Mouse (Mus musculus): ENCODE measurements around the gene Galnt4.
A peak's percentile ranks its signal among the peaks of the same experiment; 100 is the strongest.

Gene Galnt4

DNA sequence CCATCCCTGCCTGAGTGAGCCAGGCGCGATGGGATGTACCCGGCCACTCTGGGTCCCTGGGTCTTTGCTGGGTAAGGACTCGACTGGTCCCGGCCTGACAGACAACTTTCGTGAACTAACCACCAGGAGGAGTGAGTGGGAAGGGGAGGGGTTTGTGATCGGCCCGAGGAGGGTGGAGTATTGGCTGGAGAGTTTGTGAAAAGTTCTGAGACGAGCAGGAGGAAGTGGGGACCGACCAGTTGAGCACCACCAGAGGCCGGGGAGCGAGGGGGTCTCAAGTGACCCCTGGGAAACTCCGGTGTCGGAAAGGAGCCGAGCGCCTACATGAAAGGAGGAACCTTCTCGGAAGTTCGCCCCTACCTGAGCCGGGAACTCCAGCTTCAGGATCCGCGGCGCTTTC is at the start of gene Galnt4:
Galnt4 (plus strand) TSS at position 196 of the 400 bp plus-strand sequence.
- DNase-seq, result peak; percentile 88

DNA sequence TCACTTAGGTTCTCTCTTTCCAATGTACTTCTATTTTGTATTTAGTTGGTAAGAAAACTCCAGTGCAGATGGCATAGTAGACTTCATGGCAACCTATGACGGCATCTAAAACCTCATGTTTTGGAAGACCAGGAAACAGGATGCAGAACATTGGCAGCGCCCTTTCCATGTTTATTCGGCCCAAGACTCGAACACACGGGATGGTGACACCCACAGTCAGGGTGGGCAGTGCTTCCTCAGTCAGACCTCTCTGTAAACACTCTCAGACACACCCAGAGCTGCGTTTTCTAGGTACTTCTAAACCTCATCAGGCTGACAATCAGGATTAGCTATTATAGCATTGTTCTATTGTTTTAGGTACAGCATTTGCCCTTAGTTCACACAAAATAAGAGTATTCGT is 47.4 kb upstream of the Galnt4 start:
- no peak for DNase-seq

DNA sequence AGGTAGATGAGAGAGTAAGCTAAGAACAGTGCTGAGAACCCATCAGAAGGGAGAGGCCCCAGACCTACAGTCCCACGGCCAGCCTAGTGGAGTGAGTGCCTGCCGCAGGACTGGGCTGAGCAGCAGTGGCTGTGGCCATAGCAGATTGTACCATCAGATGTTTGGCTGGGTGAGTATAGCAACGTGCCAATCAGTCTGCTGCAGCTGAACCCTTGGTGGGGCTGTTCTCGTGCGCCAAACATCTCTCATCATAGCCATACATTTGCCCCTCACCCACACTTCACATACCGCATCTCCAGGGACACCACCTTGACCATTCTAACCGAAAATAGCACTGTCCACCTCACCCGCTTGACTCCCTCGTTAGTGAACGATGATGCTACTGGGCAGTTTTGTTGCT is 46.5 kb upstream of the Galnt4 start:
- DNase-seq, result no peak

DNA sequence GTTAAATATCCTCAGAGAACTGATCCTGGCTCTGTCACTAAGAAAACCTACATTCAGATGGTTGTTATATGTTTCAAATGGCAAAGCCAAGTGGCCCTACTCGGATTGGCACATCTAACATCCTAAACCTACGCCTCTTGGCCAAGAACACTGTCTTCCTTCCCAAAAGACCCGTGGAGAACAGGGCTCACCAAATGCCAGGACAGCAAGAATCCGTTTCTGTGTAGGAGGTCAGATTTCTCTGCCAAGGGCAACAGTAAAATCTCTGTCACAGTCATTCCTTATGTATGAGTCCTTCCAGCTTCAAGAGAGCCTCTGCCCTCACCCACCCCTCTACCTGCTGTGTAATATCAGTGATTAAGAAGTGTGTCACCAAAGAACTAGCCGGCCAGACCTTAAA is 45.4 kb upstream of the Galnt4 start:
- DNase-seq, result no peak

DNA sequence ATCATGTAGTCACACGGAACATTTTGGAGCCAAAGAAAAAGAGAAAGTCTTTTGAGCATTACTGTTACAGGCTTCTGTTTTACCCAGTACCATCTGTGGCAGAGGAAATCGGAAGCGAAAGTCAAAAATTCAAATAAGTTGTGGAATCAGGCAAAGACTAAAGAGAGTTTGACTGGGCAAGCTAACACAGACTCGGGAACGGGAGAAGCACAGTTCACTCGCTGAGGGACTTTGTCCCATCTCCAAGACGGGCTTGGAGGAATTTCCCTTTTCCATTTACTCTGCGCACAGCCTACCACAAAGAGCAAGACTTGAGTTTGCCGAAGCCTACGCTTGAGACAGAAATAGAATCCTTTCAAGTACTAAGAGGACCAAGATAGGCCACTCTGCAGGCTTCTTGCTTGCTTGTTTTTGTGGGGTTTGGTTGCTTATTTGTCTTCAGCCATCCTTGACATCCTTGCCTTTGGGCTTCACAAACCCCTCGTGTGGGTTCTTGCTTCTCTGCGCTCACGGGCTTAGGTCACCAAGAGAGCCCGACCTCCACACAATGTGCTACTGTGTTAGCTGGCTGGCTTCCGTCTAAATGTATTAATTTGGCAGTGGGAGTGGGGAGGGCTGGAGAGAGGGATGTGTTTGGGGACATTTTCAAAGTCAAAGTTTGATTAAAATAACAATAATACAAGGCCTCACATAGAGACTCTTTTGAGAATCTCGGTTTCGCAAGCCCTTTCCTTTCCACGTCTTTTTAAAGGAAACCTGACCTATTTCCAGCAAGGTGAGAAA is 31.7 kb upstream of the Galnt4 start:
- DNase-seq, result no peak

DNA sequence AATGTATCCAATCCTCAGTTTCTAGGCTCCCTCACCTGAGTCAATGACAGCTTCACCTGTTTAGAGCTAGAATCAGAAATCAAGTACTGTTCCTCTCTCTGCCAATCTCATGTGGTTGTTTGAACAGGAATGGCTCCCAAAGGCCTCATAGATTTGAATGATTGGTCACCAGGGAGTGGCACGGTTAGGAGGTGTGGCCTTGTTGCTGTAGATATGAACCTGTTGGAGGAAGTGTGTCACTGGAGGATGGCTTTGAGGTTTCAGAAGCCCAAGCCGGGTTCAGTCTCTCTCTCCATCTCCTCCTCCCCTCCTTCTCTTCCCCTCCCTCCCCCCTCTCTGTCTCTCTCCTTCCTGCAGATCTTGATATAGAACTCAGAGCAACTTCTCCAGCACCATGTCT is 29.3 kb upstream of the Galnt4 start:
- DNase-seq, result no peak

DNA sequence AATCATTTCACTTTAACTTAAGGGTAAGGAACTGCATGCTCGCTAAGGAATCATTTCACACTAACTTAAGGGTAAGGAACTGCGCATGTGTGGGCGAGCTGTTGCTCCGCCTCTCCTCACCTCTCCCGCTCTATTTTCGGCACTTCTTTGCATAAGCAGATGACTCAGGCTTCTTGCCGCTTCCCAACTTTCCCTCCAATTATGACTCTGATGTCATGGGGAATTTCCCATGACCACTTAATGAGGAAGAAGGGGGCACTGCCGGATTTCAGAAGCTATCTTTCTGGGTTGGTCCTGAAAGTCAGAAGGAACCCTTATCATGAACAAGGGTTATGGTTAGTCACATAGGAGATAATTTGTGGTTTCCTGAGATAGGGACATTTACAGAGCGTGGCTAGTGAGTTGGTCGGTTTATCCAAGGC is 26.4 kb upstream of the Galnt4 start:
- DNase-seq, result no peak

DNA sequence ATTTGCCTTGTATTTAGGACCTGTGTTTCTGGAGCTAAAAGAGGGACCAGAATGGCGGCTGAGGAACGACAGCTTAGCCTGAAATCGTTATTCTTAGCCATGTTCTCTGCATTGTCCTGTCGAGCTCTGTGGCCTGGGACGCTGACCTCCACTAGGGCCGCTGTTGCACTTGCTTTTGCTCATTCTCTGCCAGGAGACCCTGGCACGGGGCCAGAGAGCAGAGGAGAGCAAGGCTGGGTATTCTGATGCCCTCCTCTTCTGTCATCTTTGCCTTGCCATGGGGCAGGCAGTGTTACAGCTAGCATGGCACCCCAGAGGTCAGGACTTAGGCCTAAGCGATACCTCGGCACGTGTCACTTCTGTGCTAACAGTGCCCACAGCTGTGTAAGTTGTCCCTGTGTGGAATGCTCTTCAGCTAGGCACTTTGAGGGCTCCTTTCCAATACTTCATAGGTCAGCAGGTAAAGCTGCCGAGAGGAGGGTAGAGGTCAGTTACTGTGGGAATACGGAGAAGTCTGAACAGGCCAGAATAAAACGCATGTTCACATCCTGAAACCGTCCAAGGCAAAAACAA is 24.4 kb upstream of the Galnt4 start:
- peak; percentile 45 for DNase-seq

DNA sequence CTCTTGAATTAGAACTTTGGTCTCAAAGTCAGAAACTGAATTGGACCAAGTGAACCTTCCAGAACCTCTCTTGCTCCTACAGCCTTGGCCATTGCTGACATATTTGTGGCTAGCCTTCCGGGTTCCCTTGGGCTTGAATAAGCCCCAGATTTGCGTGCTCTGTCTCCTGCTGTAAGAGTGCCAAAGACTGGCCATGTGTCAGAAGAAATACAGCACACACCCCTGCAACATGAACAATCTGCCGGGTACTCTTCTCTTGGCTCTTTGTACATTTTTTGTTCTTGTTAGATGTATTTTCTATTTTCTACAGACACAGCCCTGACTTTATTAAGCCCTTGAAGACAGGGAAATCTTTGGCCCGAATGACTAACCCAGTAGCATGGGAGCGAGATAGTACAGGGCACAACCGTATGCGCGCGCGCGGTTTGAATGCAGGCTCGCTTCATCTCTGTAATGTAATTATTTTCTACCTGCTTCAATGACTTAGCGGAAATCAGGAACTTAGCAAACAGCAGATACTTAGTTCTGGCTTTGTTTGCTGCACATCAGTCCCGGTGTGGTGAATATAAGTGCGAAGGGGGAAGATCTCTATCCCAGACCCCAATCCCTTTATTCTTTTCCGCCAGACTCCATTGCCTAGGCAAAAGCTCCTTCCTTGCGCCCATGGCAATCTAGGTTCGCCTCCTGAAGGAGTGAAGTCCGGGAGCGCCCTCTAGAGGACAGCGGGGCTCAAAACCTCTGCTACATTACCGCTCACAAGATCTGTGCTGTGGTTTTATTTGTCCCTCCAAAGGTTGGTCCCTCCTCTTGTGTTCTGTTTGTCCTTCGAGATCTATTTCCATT is 23.3 kb upstream of the Galnt4 start:
- peak; percentile 91 for DNase-seq

DNA sequence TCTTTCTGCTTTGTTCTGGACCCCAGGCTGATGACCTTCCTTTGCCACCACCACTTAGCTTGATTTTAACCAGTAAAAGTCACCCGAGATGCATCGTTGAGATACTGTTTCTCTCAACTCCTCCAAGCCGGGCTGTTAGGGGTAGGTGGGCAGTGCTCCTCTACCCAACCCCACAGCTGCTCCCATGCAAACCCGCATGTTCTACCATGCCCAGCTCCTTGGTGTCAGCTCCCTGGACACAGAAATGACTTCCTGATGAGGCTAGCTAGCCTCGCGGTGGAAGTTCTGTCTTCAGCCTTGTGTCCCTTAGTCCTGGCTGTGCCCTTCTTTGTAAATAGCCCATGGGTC is 22.7 kb upstream of the Galnt4 start:
- DNase-seq, result no peak

DNA sequence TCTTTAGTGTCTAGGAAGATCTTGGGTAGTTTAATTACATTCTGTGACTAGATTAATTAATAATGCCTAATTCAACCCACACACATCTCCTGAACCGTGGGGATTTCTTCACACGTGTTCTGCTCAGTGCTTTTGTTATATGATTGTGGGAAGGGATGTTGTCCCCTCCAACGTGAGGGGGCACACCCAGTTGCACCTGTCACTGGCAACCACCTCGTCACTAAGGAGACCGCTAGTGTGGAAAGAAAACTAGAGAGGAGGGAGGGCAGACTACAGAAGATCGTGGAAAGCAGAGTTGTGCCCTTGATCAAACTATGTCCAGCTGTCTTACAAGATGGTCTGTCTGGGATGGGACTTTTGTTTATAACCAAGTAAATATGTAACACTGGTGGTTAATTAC is 21.9 kb upstream of the Galnt4 start:
- DNase-seq, result no peak

DNA sequence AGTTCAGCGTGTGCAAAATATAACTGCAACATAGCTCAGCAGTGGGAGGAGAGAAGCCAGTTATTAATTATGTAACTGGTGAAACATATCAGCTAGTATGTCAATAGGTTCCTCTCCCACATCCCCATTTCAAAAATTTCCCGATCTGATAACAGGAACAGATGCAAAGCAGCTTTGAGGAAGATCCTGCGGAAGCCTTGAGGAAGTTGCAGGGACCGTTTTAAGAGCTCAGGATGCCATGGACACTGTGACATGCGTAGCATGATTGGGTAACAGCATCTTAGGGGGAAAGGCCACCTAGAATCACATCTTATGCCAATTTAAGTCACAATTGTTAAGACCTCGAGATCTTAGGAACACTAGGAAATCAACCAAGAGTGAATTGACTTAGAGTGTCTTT is 18.1 kb upstream of the Galnt4 start:
- no peak for DNase-seq

DNA sequence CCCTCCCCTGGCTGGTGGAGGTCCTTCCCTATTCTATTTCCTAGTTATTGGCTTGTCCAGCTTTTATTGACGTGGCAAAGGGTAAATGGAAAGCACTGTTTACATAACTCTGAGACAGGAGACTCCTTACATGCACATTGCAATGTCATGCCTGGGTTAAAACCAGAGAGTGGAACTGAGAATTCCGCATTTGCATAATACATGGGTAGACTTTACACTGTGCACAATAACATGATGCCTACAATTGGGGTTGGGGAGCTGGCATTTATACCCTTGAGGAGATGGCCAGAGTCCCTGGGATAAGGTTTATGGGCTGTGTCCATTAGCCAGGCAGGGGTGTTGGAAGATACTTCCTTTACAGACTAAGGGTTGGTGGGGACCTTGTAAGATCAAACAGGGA is 14.6 kb upstream of the Galnt4 start:
- no peak for DNase-seq

DNA sequence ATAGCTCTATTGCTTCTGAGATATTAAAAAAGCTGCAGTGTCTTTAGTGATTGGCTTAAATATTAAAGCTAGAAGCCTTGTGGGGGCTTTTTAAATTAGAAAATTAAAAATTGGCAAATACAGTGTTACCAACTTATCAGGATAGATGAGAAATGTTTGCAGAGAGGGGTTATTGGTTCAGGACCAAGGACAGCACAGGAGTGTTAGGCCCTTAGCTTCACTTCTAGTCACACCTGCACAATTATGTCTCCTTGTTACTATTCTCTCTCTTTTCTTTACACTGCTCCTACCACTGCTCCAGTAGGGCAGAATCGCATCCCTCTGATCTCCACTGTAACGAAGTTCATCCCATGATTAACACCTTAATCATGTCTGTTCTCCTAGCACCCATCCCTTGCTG is 12.8 kb upstream of the Galnt4 start:
- DNase-seq, result no peak

DNA sequence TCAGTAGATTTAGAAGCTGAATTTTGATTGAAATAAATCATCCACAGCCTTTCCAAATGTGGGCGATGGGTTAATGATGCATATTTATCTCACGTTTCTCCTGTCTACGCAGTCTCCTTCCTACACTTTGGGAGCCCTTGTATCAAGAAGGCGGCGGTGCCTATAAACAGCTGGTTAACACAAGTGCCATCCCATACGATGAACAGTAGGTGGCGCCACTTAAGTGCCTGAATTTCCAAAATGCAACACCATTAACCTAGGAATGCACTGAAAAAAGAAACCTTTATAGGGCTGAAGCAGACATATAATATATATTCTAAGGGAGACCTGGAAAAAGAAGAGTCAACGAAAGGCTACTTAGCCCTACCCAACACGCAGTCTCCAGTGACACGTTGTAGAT is 10.6 kb upstream of the Galnt4 start:
- DNase-seq, result peak; percentile 64

DNA sequence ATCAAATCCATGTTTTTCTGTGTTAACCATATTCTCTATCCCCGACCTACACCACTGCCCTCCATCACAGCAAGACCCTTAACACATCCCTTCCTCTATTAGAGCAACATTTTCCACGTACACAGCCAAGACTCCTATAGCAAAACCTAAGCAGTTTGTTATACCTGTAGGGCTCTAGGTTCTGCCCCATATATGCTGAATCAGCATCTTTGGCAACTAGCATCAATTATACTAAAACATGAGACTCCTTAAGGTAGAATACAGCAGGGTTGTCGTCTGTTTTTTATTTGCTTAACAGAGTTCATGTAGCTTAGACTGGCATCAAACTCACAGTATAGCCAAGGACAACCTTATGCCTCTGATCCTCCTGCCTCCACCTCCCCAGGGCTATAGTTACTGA is 2.4 kb upstream of the Galnt4 start:
- DNase-seq, result no peak

DNA sequence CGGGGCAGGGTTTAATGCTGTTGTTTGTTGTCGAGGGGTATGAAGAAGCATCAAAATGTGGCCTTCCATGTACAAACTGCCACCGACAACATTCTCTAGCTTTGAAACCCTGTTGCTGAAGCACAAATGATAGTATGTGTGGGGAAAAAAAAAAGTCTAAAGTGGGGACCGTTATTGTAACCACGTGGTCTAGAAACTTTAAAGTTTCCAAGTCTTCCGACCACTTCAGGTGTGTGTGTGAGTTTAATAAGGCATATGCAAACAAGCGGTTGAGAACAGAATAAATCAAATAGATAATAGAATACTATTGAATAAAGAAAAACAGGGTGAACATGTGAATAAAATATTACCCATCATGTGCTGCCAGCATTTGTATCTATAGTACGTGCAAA is 1.7 kb upstream of the Galnt4 start:
- DNase-seq, result no peak

DNA sequence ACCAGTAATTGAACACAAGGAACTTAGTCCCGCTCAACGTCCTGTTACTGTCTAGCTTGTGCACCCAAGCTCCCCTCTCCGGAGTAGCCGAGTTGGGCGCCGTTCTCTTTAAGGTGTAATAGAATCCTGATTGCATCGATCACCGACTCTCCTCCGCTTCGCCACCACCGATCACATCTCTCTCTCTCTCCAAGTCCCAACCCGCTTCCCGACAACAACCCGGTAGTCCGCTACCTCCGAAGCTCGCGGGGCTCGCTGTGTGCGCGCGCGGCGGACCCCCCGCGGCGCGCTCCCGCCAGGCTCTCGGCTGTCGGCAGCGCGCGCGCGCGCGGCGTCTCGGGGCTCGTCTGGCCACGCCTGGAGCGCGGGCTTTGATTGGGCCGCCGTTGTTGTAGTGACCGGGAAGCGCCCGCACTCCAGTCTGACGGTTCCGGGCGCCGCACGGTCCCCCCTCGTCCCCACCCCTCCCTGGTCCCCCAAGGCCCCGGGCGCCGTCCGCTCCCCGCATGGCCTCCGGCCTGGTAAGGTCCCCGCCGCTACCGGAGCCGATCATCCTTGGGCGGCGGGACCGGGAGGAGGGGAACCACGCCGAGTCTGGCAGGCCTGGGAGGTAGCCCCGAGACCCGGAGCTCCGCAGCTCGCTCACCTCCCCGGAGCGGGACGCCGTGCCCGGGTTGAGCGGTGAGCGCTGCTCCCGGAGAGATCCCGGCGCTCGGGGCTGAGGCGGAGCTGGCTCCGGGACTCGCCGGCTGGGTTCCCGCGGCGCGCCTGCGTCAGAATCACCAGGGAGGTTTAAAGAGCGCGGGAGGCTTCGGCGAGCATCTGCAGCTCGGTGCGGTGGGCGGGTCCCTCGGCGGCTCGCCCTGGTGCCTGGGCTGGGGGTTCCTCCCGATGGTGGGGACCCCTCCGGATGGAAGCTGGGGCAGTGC is 992 bp upstream of the Galnt4 start, which contains the start of gene Poc1b:
Poc1b (plus strand) TSS at position 334 of the 929 bp plus-strand sequence.
- peak; percentile 93 for DNase-seq

DNA sequence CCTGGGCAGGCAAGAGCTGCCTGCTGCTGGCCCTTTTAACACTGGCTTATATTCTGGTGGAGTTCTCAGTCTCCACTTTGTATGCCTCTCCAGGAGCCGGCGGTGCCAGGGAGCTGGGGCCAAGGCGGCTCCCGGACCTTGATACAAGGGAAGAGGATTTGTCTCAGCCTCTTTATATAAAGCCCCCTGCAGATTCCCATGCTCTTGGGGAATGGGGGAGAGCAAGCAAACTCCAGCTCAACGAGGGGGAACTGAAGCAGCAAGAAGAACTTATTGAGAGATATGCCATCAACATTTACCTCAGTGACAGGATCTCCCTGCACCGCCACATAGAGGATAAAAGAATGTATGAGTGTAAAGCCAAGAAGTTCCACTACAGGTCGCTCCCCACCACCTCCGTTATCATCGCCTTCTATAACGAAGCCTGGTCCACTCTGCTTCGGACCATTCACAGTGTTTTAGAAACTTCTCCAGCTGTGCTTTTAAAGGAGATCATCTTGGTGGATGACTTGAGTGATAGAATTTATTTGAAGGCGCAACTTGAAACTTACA is 548 bp downstream of the Galnt4 start:
- DNase-seq, result no peak

DNA sequence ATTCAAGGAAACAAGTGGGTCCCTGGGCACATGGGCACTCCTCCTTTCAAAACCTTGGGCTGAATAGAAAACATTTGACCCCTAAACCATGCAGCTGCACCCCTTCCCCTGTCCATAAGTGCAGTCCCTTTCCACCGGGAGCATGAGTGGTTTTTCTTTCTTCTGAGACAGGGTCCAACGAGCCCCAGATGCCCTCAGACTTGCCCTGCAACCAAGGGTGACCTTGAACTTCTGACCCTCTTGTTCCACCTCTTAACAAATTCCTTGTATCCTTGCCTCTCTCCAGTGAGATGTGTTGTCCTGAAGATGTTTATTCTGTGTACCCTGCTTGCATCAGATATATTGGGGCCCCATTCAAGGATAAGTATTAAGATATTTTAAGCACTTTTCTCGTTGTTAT is 5.6 kb downstream of the Galnt4 start:
- no peak for DNase-seq

DNA sequence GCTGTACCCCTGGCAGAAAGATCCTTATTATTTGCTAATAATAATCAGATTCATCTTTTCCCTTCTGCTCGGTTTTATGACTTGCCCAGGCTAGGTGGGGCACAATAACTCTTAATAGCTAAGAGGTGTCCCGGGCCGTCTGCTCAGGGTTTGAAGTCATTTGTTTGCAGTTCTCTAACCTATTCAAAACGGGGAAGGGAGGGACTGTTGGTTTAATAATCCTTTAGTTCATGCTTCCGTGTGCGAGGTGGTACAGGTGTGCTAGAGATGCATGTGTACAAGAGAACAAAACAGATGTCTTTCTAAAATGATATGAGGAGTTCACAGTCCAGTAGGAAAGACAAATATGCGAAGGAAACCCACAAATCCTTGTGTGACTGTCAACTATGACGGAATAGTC is 6.3 kb downstream of the Galnt4 start:
- no peak for DNase-seq

DNA sequence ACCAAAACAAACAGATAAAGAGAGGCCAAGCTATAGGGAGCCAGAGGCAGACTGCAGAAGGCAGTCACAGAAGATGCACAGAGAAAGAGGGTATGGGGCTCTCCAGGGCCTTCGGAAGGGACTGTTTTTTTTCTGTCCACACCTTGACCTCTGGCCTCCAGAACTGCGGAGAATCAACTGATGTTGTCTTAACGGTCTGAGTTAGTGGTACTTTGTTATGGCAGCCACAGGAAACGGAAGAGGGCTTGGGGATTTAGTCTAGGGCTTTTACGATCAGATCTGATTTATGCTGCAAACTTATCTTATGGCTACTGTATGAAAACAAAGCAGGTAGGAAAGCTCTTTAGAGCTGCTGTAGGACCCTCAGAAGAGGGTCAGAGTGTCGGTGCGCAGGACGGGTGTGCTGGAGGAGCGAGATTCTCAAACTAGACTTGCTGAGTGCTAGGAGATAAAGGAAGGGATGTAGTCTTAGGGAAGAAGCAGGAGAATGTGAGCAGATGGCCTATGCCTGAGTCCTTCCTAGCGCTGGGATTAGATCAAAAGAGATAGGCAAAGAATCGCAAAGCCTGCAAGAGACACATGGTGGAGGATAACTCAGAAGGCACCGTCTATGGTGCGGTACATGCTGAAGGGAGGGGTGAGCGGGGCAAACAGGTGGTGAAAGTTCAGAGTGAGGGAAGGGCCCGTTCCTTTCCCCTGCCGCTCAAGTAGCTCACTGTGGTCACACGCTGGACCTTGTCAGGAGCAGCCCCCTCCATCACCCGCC is 7.7 kb downstream of the Galnt4 start:
- peak; percentile 56 for DNase-seq
